Mouse (Mus musculus): Measurements from ENCODE around the gene Mef2c. TPM values are rescaled to one million over a fixed set of nuclear protein-coding genes. Genes with fewer than 3 reads are reported as not detected.

Gene Mef2c
- total RNA-seq, 2 experiments from 2014 or later = 53.4 to 56.5 TPM

GRCm38 (mm10) chr13:83524902-83525715 lies 21.3 kb downstream of the Mef2c start:
- peak; percentile 28 to 61 for DNase-seq

GRCm38 (mm10) chr13:83525716-83526005 lies 21.8 kb downstream of the Mef2c start:
- DNase-seq = no peak

GRCm38 (mm10) chr13:83526066-83526465 lies 22.2 kb downstream of the Mef2c start:
- peak in 1 of 2 experiments; percentile 45 for DNase-seq

GRCm38 (mm10) chr13:83527921-83528320 lies 24.1 kb downstream of the Mef2c start:
- peak; percentile 11 to 38 for DNase-seq

- DNase-seq = peak; percentile 44 to 50
Measured at GRCm38 (mm10) chr13:83529729-83530314, 26.0 kb downstream of the Mef2c start.

- no peak for DNase-seq
Measured at GRCm38 (mm10) chr13:83530889-83531288, 27.1 kb downstream of the Mef2c start.

- peak; percentile 76 to 86 for DNase-seq
Measured at GRCm38 (mm10) chr13:83531968-83532591, 28.2 kb downstream of the Mef2c start.

GRCm38 (mm10) chr13:83536361-83536760 lies 32.5 kb downstream of the Mef2c start:
- no peak for DNase-seq

- no peak for DNase-seq
Measured at GRCm38 (mm10) chr13:83537163-83537562, 33.3 kb downstream of the Mef2c start.

- DNase-seq = no peak
Measured at GRCm38 (mm10) chr13:83539921-83540320, 36.1 kb downstream of the Mef2c start.

- DNase-seq = no peak
Measured at GRCm38 (mm10) chr13:83542666-83543065, 38.8 kb downstream of the Mef2c start.

GRCm38 (mm10) chr13:83544707-83545106 lies 40.9 kb downstream of the Mef2c start:
- DNase-seq = no peak

- DNase-seq = no peak
Measured at GRCm38 (mm10) chr13:83546876-83547275, 43.0 kb downstream of the Mef2c start.

GRCm38 (mm10) chr13:83551259-83551658 lies 47.4 kb downstream of the Mef2c start:
- no peak for DNase-seq

GRCm38 (mm10) chr13:83552051-83552450 lies 48.2 kb downstream of the Mef2c start:
- no peak for DNase-seq

GRCm38 (mm10) chr13:83563261-83563660 lies 59.4 kb downstream of the Mef2c start:
- DNase-seq = no peak

GRCm38 (mm10) chr13:83565732-83566131 lies 61.9 kb downstream of the Mef2c start:
- DNase-seq = peak; percentile 61 to 71

- DNase-seq = peak; percentile 42 to 49
Measured at GRCm38 (mm10) chr13:83566180-83566579, 62.3 kb downstream of the Mef2c start.

GRCm38 (mm10) chr13:83566834-83567534 lies 63.1 kb downstream of the Mef2c start:
- DNase-seq = no peak

- no peak for DNase-seq
Measured at GRCm38 (mm10) chr13:83567681-83568080, 63.8 kb downstream of the Mef2c start.

GRCm38 (mm10) chr13:83568759-83569256 lies 65.0 kb downstream of the Mef2c start:
- peak in 1 of 2 experiments; percentile 50 for DNase-seq

GRCm38 (mm10) chr13:83571973-83572447 lies 68.2 kb downstream of the Mef2c start:
- peak; percentile 79 to 93 for DNase-seq

Measured in heart, adult 18-20 months (tissue).